Mouse (Mus musculus): ENCODE results near the gene Tom1l2.

GRCm38 (mm10) chr11:60208201-60208600 is 144.5 kb downstream of the Tom1l2 start:
- TF ChIP-seq CTCF (IDR thresholded peaks at IDR 0.05; ENCODE audit: low read depth, low read length), result no peak
- TF ChIP-seq POLR2A (IDR thresholded peaks at IDR 0.05; ENCODE audit: extremely low read depth, insufficient read depth, low read length), result no peak
